Mouse (Mus musculus) thymus, postnatal 10 days (tissue): ENCODE data around the gene Ifitm3.
"Not testable (repeated sequence)": the region's sequence is repeated elsewhere in the genome, so short reads cannot be mapped to it uniquely, and the experiment has no call there.

ENCODE experiments used
- DNase-seq, 2 experiments: peaks; one replicate each; pipeline ENCODE4 v3.0.0; 2021; ENCODE audit warnings: low spot score in 2 of 2

The Ifitm3 gene

GRCm38 (mm10) chr7:141000881-141001708, 9.5 kb downstream of the Ifitm3 start:
- DNase-seq = no peak

DNA sequence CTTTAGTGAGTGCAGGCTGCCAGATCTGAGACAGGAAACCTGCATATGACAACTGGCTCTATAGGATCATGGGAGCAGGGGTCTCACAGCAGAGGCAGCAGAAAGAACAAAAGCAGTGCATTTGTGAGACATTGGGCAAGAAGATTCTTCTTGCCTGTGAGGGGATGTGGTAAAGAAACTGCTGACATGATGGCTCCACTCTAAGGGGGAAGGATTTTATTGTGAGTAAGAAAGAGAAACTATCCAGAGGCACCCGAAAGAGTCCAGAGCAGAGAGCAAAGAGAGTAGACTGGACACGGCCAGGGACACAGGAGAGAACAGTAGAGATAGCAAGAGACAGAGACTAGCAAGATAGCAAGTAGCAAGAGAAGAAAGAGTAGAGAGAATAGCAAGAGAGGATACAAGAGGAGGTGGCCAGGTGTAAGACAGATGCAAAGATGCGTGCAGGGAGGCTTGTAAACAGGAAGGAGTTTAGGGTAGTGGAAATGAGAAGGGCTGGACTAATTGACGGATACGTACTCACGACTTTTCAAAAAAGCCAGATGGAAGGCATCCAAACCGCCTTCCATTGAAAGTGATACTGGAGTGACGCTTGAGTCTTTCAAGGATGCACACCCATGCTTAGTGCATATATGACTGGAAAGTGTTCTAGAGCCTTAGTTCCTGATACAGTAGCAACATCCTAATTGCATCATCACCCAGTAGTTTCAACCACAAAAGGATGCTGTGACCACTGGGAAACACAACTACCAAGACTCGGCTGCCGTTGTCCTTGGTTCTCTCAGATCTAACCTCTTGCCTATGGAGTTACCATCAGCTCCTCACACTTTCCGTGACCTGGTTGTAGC, 11.5 kb downstream of the Ifitm3 start:
- DNase-seq = no peak

- no peak for DNase-seq
These were observed 12.8 kb downstream of the Ifitm3 start for GRCm38 (mm10) chr7:140997817-140998216.

- DNase-seq = no peak
These were observed 19.4 kb downstream of the Ifitm3 start for GRCm38 (mm10) chr7:140991117-140991689.

DNA sequence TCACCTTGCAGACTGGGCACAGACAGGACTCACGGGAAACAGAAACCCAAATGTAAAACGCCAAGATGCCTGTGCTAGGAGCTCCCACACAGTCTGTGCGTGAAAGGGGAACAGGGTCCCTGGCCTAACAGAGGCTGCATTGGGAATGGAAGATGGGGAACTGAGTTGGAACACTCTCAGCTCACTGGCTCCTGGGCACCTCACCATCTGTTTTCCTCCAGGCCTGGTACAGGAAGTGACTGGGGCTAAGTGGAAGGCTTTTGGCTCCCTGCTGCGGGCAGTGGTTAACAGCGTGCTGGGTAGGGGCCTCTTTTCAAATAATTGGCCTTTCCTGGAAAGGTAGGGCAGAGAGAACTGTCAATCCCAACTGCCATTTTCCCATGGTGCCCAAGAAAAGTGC, 19.9 kb downstream of the Ifitm3 start:
- DNase-seq = no peak

DNA sequence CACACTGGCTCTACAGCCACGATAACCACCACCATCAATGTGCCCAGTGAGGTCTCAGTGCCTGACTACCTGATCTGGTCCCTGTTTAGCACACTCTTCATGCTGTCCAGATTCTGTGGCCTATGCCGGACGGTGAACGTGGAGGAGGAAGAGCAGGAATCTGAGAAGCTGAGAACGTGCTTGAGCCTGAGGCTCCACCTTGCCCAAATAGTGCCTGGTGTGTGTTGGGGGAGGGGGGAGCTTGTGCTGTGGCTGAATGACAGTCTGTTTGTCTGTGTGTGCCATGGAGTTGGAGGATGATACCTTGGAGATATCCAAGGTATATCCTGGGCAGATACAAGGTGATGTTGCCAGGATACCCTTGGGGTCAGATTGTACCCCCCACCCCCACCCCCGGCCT, 20.4 kb downstream of the Ifitm3 start:
- DNase-seq = no peak

DNA sequence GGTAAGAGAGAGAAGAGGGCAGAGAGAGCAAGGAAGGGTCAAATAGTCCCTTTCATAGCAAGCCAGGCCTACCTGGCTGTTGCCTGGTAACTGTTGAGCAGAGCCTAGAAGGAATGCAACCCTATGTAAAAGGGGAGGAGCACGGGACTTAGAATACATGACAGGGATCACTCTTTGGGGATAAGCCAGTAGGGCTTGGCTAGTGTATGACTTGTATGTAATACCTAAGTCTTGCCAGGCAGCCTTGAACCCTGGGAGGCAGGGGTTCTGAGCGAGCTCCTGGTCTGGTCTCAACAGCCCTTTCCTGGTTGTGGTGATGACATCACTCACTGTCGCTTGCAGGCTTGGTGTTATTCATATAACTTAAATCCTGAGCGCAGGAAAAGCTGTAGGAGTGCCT, 21.5 kb downstream of the Ifitm3 start:
- no peak for DNase-seq

DNA sequence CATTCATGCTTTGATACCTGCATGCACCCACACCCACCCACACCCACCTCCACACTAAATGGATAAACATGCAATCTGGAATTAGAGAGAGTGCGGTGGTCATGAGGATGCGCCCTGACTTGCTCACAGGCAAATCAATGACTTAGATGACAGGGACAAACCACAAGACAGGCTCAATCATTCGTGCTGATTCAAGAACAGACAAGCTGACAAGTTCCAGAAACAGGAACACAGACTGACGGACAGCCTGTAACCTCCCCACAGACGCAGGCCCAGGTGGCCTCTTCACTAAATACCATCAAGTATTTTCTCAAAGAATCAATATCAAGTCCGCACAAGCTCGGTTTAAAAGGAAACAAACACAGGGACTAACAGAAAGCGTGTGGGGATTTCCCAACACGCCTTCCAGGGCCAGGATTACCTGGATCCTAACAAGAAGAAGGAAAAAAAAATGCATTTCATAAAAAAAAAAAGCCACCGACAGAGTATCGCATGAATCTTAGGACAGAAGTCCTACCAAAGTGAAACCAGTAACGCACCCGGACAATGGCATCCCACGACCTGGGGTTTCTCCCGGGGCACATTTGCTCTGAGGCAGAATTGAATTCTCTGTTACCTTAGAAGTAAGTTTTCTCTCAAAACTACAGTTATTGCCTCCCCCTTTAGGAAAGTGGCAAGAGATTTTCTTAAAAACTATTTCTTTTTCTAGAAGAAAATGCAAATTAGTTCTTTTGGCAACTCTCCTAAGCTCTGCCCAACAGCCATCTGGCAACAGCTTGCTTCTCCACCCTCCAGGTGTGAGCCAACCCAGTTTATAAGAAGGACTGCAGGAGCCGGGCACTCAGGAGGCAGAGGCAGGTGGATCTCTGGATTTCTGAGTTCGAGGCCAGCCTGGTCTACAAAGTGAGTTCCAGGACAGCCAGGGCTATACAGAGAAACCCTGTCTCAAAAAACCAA, 23.1 kb downstream of the Ifitm3 start:
- no peak for DNase-seq

- DNase-seq = no peak
These were observed 27.6 kb downstream of the Ifitm3 start for GRCm38 (mm10) chr7:140982971-140983370.

- no peak for DNase-seq
These were observed 28.9 kb downstream of the Ifitm3 start for GRCm38 (mm10) chr7:140981704-140982103.

- not testable (repeated sequence) for DNase-seq
These were observed 33.9 kb downstream of the Ifitm3 start for GRCm38 (mm10) chr7:140976720-140977119.

DNA sequence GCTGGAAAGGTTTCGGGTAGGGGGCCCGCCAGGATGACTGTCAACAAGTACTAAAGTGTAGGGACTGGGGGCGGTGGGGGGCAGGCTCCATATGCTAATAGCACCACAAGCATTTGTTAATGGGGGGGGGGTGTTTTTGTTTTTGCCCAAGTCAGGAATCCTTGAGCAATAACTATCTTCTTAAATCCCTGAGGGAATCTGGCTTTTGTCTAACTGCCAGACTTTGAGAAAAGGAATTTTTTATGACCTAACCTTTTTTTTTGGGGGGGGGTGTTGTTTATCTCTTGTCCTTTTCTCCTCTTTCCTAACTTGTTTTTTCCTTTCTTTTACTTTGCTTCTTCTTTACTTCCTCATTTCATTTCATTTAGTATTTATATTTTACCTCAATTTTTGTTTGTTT, 35.1 kb downstream of the Ifitm3 start:
- DNase-seq = no peak

- no peak for DNase-seq
These were observed 35.6 kb downstream of the Ifitm3 start for GRCm38 (mm10) chr7:140974940-140975339.

- no peak for DNase-seq
These were observed 37.0 kb downstream of the Ifitm3 start for GRCm38 (mm10) chr7:140973396-140974165.

GRCm38 (mm10) chr7:140971479-140972171, 38.9 kb downstream of the Ifitm3 start:
- DNase-seq = no peak

DNA sequence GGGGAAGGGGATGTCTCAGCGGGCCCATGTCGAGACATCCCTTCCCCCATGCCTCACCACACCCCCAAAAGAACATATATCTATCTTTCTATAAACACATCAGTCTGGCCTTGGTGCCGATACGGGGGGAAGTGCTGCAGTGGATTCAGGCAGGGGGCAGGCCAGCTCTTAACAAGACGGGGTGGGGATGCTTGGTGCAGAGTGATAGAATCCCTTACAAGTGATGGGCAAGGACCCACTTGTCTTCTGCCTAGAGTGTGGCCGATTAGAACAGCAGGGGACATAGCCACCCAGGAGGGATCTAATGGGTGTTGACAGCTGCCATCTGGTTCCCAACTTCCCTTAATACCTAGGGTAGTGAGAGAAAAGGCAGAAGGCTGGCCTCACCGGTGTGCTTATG, 39.6 kb downstream of the Ifitm3 start:
- DNase-seq = no peak

- not testable (repeated sequence) for DNase-seq
These were observed 41.9 kb downstream of the Ifitm3 start for GRCm38 (mm10) chr7:140968710-140969109.

DNA sequence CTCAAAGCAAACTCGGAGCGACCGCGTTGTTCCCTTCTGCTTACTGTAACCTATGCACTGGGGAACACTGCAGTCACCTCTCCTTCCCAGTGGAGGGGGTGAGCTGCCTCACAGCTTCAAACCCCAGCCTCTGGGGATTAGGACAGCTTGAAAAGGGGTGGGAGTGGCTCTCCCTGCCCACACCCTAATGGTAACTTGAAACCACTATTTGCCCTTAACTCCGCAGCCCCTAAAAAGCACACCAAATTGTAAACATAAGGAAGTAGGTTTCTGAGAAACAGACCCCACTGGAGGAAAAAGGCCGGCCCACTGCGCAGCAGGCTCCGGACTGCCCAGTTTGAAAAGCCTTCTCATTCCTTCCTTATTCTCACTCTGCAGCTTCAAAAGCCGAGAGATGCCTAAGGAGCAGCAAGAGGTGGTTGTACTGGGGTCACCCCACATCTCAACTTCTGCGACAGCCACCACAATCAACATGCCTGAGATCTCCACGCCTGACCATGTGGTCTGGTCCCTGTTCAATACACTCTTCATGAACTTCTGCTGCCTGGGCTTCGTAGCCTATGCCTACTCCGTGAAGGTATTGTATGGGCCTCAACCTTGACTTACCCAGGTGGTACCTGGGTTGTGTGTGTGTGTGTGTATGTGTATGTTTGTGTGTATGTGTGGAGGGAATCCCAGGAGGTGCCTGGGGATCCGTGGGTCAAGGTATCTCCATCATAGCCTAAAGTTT, 42.5 kb downstream of the Ifitm3 start:
- no peak for DNase-seq

DNA sequence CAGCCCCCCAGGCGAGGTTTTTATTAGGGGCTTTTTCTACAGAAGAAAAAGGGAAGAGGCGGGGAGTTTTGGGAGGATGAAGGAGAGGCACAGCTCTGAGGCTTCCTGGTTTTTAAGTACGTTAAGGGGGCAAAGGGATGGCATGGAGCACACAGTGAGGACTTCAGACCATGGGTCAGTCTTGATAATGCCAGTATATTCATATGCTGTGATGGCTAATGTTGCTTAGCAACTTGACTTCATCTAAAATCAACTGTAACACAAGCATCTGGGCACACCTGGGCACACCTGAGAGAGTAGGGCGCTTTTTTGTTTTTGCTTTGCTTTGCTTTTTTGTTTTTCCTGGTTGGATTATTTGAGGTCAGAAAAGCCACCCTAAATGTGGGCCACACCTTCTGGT, 43.6 kb downstream of the Ifitm3 start, which contains the start of gene Ifitm1:
Gene Ifitm1, plus strand, starts transcription at position 301 of the 400 bp plus-strand sequence.
- no peak for DNase-seq
